Mouse (Mus musculus) limb, embryonic 14.5 days (tissue): ENCODE results near the gene Kcnk5. TPM values are rescaled to one million over a fixed set of nuclear protein-coding genes. Genes with fewer than 3 reads are reported as not detected.

Source experiments
- ATAC-seq: fragments of 200-750 bp; cut with Nextera tagmentation; 2 replicates; pipeline ENCODE4 v1.8.0; 2017; ENCODE audit warnings: low read depth, moderate number of reproducible peaks, moderate TSS enrichment; ENCODE audit not compliant: low FRiP score
- DNase-seq: peaks from one replicate; pipeline ENCODE4 v3.0.0-alpha.2; 2015; ENCODE audit warnings: low spot score
- H3K27ac ChIP-seq: fragments of 300-500 bp; sonication (generic); replicated peaks from 2 replicates; pipeline ENCODE4 v1.5.1; 2014; ENCODE audit warnings: low read depth, mild to moderate bottlenecking, low read length, moderate library complexity, mixed read lengths
- H3K27me3 ChIP-seq: fragments of 300-500 bp; sonication (generic); 2 replicates; pipeline ENCODE4 v1.6.1; 2014; ENCODE audit warnings: low read length, mixed read lengths; ENCODE audit not compliant: control insufficient read depth, insufficient read depth
- H3K36me3 ChIP-seq: fragments of 300-500 bp; sonication (generic); 2 replicates; pipeline ENCODE4 v1.6.1; 2014; ENCODE audit warnings: mild to moderate bottlenecking, low read length, moderate library complexity, mixed read lengths; ENCODE audit not compliant: control insufficient read depth, insufficient read depth
- H3K4me1 ChIP-seq: fragments of 300-500 bp; sonication (generic); 2 replicates; pipeline ENCODE4 v1.6.1; 2014; ENCODE audit warnings: antibody characterized with exemption, low read length, mixed read lengths; ENCODE audit not compliant: control insufficient read depth, insufficient read depth
- H3K4me2 ChIP-seq: fragments of 300-500 bp; sonication (generic); replicated peaks from 2 replicates; pipeline ENCODE4 v1.6.1; 2014; ENCODE audit warnings: low read depth, mild to moderate bottlenecking, low read length, moderate library complexity; ENCODE audit not compliant: severe bottlenecking
- H3K4me3 ChIP-seq: fragments of 300-500 bp; sonication (generic); replicated peaks from 2 replicates; pipeline ENCODE4 v1.5.1; 2014; ENCODE audit warnings: low read length
- H3K9ac ChIP-seq: fragments of 300-500 bp; sonication (generic); 2 replicates; pipeline ENCODE4 v1.6.1; 2014; ENCODE audit warnings: mild to moderate bottlenecking, low read depth, low read length, moderate library complexity; ENCODE audit not compliant: severe bottlenecking
- H3K9me3 ChIP-seq: fragments of 300-500 bp; sonication (generic); 2 replicates; pipeline ENCODE4 v1.6.1; 2016; ENCODE audit warnings: low read length; ENCODE audit not compliant: control insufficient read depth
- POLR2A ChIP-seq: fragments of 200-500 bp; IDR thresholded peaks from 2 replicates; pipeline ENCODE4 v1.8.0; 2012; ENCODE audit warnings: inconsistent platforms, mild to moderate bottlenecking, moderate library complexity, borderline replicate concordance; ENCODE audit not compliant: insufficient read depth, insufficient read length; ENCODE audit errors: extremely low read depth
- WGBS: fragments of 180-500 bp; shearing (Covaris S2); extraction: QIAGEN DNeasy Blood & Tissue Kit; methylation state at CpG from one replicate; pipeline ENCODE4 v1.1.7; 2014; 5-methylcytosine and 5-hydroxymethylcytosine counted together
- polyA plus RNA-seq, 2 experiments: library from polyadenylated mRNA; depleted of rRNA in 1 of 2; stranded (reverse) in 1 of 2; unstranded in 1 of 2; fragments of >200 nt; fragmentation: Nextera tagmentation in 1 of 2; extraction: Ambion mirVana in 1 of 2; gene quantifications; 2 replicates each; pipeline versions ENCODE4 v1.2.1 to v1.2.3; 2012 to 2014

Kcnk5 gene
- polyA plus RNA-seq, 2 experiments: 4.1 to 5.5 TPM

DNA sequence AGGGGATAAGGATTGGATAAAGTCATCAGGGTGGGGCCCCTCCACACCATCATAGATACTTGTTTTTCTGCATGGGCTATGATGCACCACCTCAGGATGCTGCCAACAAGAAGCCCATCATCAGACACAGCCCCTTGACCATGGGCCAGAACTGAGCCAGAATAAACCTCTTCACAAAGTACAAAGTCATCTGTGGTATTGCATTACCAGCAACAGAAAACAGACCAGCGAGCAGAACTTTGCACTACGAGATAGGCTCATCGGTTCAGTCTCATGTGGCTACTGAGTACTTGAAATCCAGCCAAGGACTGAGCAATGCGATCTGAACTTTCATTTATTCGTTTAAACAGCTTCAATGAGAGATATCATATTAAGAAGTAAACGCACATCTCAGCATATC is 18.9 kb downstream of the Kcnk5 start:
- H3K4me1 ChIP-seq: peaks cover 10% of the 10 kb centered on the region
- H3K9me3 ChIP-seq: no peaks in the 10 kb centered on the region
- H3K4me2 ChIP-seq: no peak overlapping the region
- no peak overlapping the region for H3K4me3 ChIP-seq
- H3K36me3 ChIP-seq: no peaks in the 10 kb centered on the region
- no peak overlapping the region for H3K27ac ChIP-seq
- WGBS: 66% methylated on average over 6 of the region's 6 CpGs
- no peak for TF ChIP-seq POLR2A
- no peak for ATAC-seq
- no peak overlapping the region for H3K9ac ChIP-seq
- no peaks in the 10 kb centered on the region for H3K27me3 ChIP-seq
- no peak for DNase-seq

DNA sequence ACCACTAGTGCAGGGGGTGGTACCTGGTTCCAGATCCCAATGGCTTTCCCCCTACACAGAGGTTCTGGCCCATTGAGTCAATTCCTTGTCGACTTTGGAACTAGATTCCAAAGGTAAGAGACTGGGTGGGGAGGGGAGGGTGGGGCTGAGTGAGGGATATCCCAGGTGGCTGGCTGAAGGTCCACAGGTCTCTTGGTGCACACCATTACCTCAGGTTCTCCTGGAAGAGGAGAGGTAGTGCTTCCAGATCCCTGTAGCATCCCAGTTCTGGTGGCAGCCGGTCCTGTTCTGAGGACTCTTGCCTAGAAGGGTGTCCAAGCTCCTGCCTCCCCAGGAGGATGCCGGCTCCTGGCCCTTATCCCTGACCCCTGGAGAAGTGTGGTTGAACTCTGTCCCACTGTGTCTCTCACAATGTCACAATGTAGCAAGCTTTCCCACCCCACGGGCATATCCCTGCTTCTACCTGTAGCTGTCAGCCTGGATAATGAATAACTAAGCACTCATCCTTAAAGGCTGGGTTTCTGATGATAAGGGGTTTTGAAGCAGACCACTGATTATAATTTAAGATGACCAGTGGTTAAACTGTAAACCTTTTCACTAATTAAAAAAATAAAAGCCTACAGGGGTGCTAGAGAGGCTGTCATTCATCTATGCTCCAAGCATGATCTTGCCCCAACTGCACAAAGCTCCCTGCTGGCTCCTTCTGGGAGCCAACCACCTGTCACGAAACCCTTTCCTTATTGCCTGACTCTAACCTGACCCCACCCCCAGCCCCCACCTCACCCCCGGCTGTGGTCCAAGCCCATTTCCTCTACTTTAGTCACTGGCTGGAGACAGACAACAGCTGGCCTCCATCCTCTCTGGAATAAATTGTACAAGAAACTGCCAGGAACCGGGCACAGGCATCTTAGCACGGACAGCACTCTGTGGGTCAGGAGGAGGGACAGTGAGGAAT is 22.6 kb downstream of the Kcnk5 start:
- Histone ChIP-seq H3K4me1 (peaks cover 14% of the 10 kb centered on the region), H3K9ac (no peak overlapping the region), H3K4me2 (no peak overlapping the region), H3K9me3 (no peaks in the 10 kb centered on the region), H3K27ac (no peak overlapping the region), H3K27me3 (no peaks in the 10 kb centered on the region), H3K36me3 (no peaks in the 10 kb centered on the region), H3K4me3 (no peak overlapping the region)
- DNase-seq (no peak), ATAC-seq (no peak; the same call in 1 of the 2 replicates)
- no peak for TF ChIP-seq POLR2A
- 59% methylated on average over 8 of the region's 8 CpGs for WGBS

GRCm38 (mm10) chr14:20157595-20157994 is 24.0 kb downstream of the Kcnk5 start:
- H3K4me2 ChIP-seq: no peak overlapping the region
- no peak overlapping the region for H3K4me3 ChIP-seq
- no peak overlapping the region for H3K27ac ChIP-seq
- 86% methylated on average over 10 of the region's 10 CpGs for WGBS
- DNase-seq: no peak
- H3K4me1 ChIP-seq: peaks cover 7% of the 10 kb centered on the region; the same call in 1 of the 2 replicates
- H3K36me3 ChIP-seq: no peaks in the 10 kb centered on the region
- no peak overlapping the region for H3K9ac ChIP-seq
- no peak for ATAC-seq
- no peak for TF ChIP-seq POLR2A
- H3K27me3 ChIP-seq: no peaks in the 10 kb centered on the region
- H3K9me3 ChIP-seq: no peaks in the 10 kb centered on the region

DNA sequence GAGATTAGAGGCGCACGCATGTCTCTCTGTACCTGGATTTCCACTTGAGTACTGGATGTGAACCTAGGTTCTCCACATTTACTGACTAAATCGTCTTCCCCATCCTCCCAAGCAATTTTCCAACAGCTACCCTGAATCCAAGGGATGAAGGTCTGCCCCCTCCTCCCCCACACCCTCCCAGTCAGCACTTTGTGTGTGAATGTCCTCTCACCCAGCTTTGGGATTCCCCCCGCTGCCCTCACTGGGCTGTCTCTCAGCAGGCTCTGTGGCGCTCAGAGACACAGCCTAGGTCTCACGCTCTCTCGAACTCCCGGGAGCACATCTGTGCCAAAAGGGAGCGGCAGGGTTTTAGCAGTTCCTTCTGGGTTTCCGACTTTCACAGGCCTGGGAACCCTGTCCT is 25.9 kb downstream of the Kcnk5 start:
- H3K27me3 ChIP-seq: no peaks in the 10 kb centered on the region
- H3K4me3 ChIP-seq: no peak overlapping the region
- H3K4me2 ChIP-seq: no peak overlapping the region
- H3K4me1 ChIP-seq: peaks cover 7% of the 10 kb centered on the region; the same call in 1 of the 2 replicates
- no peak for TF ChIP-seq POLR2A
- H3K27ac ChIP-seq: no peak overlapping the region
- no peaks in the 10 kb centered on the region for H3K36me3 ChIP-seq
- no peaks in the 10 kb centered on the region for H3K9me3 ChIP-seq
- no peak overlapping the region for H3K9ac ChIP-seq
- ATAC-seq (no peak), DNase-seq (no peak)
- 60% methylated on average over 10 of the region's 10 CpGs for WGBS

GRCm38 (mm10) chr14:20154937-20155336 is 26.7 kb downstream of the Kcnk5 start:
- Histone ChIP-seq H3K36me3 (no peaks in the 10 kb centered on the region), H3K27me3 (no peaks in the 10 kb centered on the region), H3K9me3 (no peaks in the 10 kb centered on the region), H3K4me3 (no peak overlapping the region), H3K27ac (no peak overlapping the region), H3K9ac (no peak overlapping the region; the same call in 1 of the 2 replicates), H3K4me2 (no peak overlapping the region), H3K4me1 (peaks cover 7% of the 10 kb centered on the region; the same call in 1 of the 2 replicates)
- DNase-seq: no peak
- WGBS: 90% methylated on average over 4 of the region's 4 CpGs
- no peak for ATAC-seq
- no peak for TF ChIP-seq POLR2A
